Mouse (Mus musculus) forebrain, embryonic 14.5 days (tissue): Measurements from ENCODE around the gene Tacc3. TPM values are rescaled to one million over a fixed set of nuclear protein-coding genes. Genes with fewer than 3 reads are reported as not detected.

Experiments
- ATAC-seq: fragments of 200-750 bp; cut with Nextera tagmentation; 2 replicates; pipeline ENCODE4 v1.8.0; 2017; ENCODE audit warnings: mild to moderate bottlenecking, moderate library complexity
- DNase-seq: peaks from one replicate; pipeline ENCODE4 v3.0.0-alpha.2; 2015; ENCODE audit warnings: low spot score
- H3K27ac ChIP-seq: fragments of 300-500 bp; sonication (generic); 2 replicates; pipeline ENCODE4 v1.5.1; 2014; ENCODE audit warnings: low read depth, mild to moderate bottlenecking, control low read depth, low read length, moderate library complexity
- H3K27me3 ChIP-seq: fragments of 300-500 bp; sonication (generic); replicated peaks from 2 replicates; pipeline ENCODE4 v1.6.1; 2014; ENCODE audit warnings: low read length, control low read depth, mixed read lengths; ENCODE audit not compliant: control insufficient read depth, insufficient read depth
- H3K36me3 ChIP-seq: fragments of 300-500 bp; sonication (generic); 2 replicates; pipeline ENCODE4 v1.6.1; 2014; ENCODE audit warnings: low read length, control low read depth; ENCODE audit not compliant: control insufficient read depth, insufficient read depth
- H3K4me1 ChIP-seq: fragments of 300-500 bp; sonication (generic); 2 replicates; pipeline ENCODE4 v1.6.1; 2014; ENCODE audit warnings: antibody characterized with exemption, low read length, control low read depth; ENCODE audit not compliant: control insufficient read depth, insufficient read depth
- H3K4me2 ChIP-seq: fragments of 300-500 bp; sonication (generic); 2 replicates; pipeline ENCODE4 v1.6.1; 2014; ENCODE audit warnings: mild to moderate bottlenecking, control low read depth, low read length
- H3K4me3 ChIP-seq: fragments of 300-500 bp; sonication (generic); 2 replicates; pipeline ENCODE4 v1.5.1; 2014; ENCODE audit warnings: low read depth, low read length, control low read depth
- H3K9ac ChIP-seq: fragments of 300-500 bp; sonication (generic); 2 replicates; pipeline ENCODE4 v1.6.1; 2014; ENCODE audit warnings: mild to moderate bottlenecking, low read length, control low read depth, moderate library complexity
- H3K9me3 ChIP-seq: fragments of 300-500 bp; sonication (generic); replicated peaks from 2 replicates; pipeline ENCODE4 v1.6.1; 2016; ENCODE audit warnings: low read length, control low read depth, mixed read lengths; ENCODE audit not compliant: control insufficient read depth
- WGBS: fragments of 180-500 bp; shearing (Covaris S2); extraction: QIAGEN DNeasy Blood & Tissue Kit; methylation state at CpG from one replicate; pipeline ENCODE4 v1.1.7; 2014; 5-methylcytosine and 5-hydroxymethylcytosine counted together
- polyA plus RNA-seq: library from polyadenylated mRNA; unstranded; fragments of >200 nt; fragmentation: Nextera tagmentation; extraction: Ambion mirVana; gene quantifications from 2 replicates; pipeline ENCODE4 v1.2.1, GENCODE M21; 2014

The Tacc3 gene
- polyA plus RNA-seq, 1 experiment from 2014 or later = 98.2 TPM

DNA sequence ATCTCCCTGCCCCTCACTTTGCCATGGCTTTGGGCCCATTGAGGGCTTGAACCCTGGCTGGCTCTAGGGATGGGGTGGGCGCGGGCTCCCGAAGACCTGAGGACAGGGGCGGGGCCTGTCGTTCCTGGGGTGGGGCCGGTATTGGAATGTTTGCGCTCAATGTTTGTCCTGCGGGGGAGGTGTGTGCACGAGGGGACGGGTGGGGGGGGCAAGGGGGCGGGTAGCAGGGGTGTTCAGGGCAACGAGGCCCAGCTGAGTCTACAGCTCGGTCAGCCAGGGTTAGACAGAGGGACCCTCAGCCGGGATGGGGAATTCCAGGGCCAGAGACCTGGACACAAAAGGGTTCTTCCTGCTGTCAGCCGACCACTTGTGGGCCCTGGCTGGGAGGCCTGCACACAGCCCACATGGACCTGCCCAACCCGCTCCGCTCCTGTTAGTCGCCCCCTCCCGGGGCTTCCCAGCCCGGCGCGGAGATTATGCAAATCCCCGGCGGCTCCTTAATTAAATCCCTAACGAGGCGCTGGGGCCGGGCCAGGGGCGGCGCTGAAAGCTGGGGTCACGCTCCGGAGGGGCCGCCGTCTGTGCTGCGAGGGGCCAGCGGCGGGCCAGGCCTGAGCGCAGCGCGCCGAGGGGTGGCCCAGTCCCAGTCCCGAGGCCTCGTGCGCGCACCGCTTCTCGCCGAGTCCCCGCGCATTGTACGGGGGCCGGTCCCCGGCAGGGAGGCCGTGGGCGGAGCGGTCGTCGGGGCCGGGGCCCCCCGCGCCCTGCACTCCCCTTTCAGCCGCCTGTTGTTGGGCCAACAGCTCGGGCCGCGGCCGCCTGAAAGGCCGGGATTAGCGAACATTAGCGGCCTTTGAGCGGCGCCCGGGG, 37.2 kb downstream of the Tacc3 start:
- under 1% methylated on average over 70 of the region's 71 CpGs for WGBS
- Histone ChIP-seq H3K4me1 (peaks cover 62% of the 10 kb centered on the region), H3K9me3 (no peaks in the 10 kb centered on the region)

GRCm38 (mm10) chr5:33695718-33696121, 37.8 kb downstream of the Tacc3 start:
- H3K36me3 ChIP-seq = no peaks in the 10 kb centered on the region
- peak overlapping the region; percentile 90 for H3K27ac ChIP-seq
- peak overlapping the region; percentile 43 for H3K4me3 ChIP-seq
- under 1% methylated on average over 22 of the region's 24 CpGs for WGBS
- peaks cover 62% of the 10 kb centered on the region for H3K4me1 ChIP-seq
- no peaks in the 10 kb centered on the region for H3K27me3 ChIP-seq
- peak overlapping the region; percentile 65 for H3K9ac ChIP-seq
- DNase-seq (no peak), ATAC-seq (no peak; the same call in 1 of the 2 replicates)
- H3K9me3 ChIP-seq = no peaks in the 10 kb centered on the region
- H3K4me2 ChIP-seq = peak overlapping the region; percentile 83

More for the DNA sequence above, 37.2 kb downstream of the Tacc3 start:
- Histone ChIP-seq H3K4me3 (peak overlapping the region; percentile 43), H3K27me3 (no peaks in the 10 kb centered on the region), H3K4me2 (peak overlapping the region; percentile 83), H3K36me3 (no peaks in the 10 kb centered on the region), H3K27ac (peak overlapping the region; percentile 90), H3K9ac (peak overlapping the region; percentile 65)
- ATAC-seq (peak; percentile 81), DNase-seq (peak; percentile 91)

- H3K27ac ChIP-seq = peak overlapping the region; percentile 45; the same call in 1 of the 2 replicates
- no peaks in the 10 kb centered on the region for H3K9me3 ChIP-seq
- no peaks in the 10 kb centered on the region for H3K36me3 ChIP-seq
- H3K4me1 ChIP-seq = peaks cover 60% of the 10 kb centered on the region
- H3K4me3 ChIP-seq = no peak overlapping the region
- no peaks in the 10 kb centered on the region for H3K27me3 ChIP-seq
- WGBS = 34% methylated on average over 5 of the region's 5 CpGs
- no peak for ATAC-seq
- no peak overlapping the region for H3K4me2 ChIP-seq
- DNase-seq = no peak
- no peak overlapping the region for H3K9ac ChIP-seq
Measured at GRCm38 (mm10) chr5:33696430-33696829, 38.5 kb downstream of the Tacc3 start.

GRCm38 (mm10) chr5:33697534-33697933, 39.6 kb downstream of the Tacc3 start:
- Histone ChIP-seq H3K9ac (no peak overlapping the region), H3K4me1 (peaks cover 57% of the 10 kb centered on the region), H3K27ac (peak overlapping the region; percentile 70; the same call in 1 of the 2 replicates), H3K4me2 (peak overlapping the region; percentile 6; the same call in 1 of the 2 replicates), H3K27me3 (no peaks in the 10 kb centered on the region), H3K4me3 (no peak overlapping the region), H3K9me3 (no peaks in the 10 kb centered on the region), H3K36me3 (no peaks in the 10 kb centered on the region)
- DNase-seq (no peak), ATAC-seq (no peak)
- WGBS = 0% methylated on average over 1 of the region's 1 CpGs

GRCm38 (mm10) chr5:33697947-33698512, 40.1 kb downstream of the Tacc3 start:
- WGBS = 3% methylated on average over 13 of the region's 13 CpGs

GRCm38 (mm10) chr5:33698669-33699068, 40.7 kb downstream of the Tacc3 start:
- Histone ChIP-seq H3K9me3 (no peaks in the 10 kb centered on the region), H3K4me3 (no peak overlapping the region), H3K4me2 (no peak overlapping the region), H3K27me3 (no peaks in the 10 kb centered on the region), H3K4me1 (peaks cover 52% of the 10 kb centered on the region), H3K27ac (peak overlapping the region; percentile 70; the same call in 1 of the 2 replicates), H3K9ac (no peak overlapping the region), H3K36me3 (no peaks in the 10 kb centered on the region)
- ATAC-seq (no peak), DNase-seq (no peak)
- WGBS = 58% methylated on average over 5 of the region's 5 CpGs

More at GRCm38 (mm10) chr5:33697947-33698512, 40.1 kb downstream of the Tacc3 start:
- ATAC-seq = peak; percentile 78
- peaks cover 52% of the 10 kb centered on the region for H3K4me1 ChIP-seq
- no peaks in the 10 kb centered on the region for H3K36me3 ChIP-seq
- DNase-seq = peak; percentile 91
- H3K27me3 ChIP-seq = no peaks in the 10 kb centered on the region
- no peak overlapping the region for H3K9ac ChIP-seq
- peak overlapping the region; percentile 70; the same call in 1 of the 2 replicates for H3K27ac ChIP-seq
- no peaks in the 10 kb centered on the region for H3K9me3 ChIP-seq
- no peak overlapping the region for H3K4me3 ChIP-seq
- peak overlapping the region; percentile 6; the same call in 1 of the 2 replicates for H3K4me2 ChIP-seq

DNA sequence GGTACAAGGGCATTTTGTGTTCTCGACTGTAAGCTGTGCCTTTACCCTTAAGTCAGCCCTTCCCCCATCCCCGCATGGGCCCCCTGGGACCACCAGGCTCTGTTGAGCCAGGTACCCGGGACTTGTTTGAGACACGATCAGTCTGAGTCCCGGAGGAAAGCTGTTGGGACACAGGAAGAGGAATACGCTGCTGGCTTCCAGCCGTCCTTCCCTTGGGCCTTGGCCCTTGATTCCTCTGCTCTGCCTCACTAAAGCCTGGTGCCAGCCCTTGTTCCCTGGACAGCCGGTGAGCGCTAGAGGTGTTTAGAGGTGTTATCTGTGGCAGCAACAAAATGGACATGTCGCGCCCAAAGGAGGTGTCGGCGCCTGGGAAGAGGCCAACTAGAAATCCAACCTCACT, 42.1 kb downstream of the Tacc3 start:
- no peak for DNase-seq
- H3K9ac ChIP-seq = 0 out of 2 replicates have a peak overlapping the region, but pooled peaks have one; percentile 17
- peak overlapping the region; percentile 31; the same call in 1 of the 2 replicates for H3K27ac ChIP-seq
- peaks cover 57% of the 10 kb centered on the region for H3K4me1 ChIP-seq
- H3K4me3 ChIP-seq = no peak overlapping the region
- 40% methylated on average over 13 of the region's 13 CpGs for WGBS
- no peaks in the 10 kb centered on the region for H3K9me3 ChIP-seq
- no peaks in the 10 kb centered on the region for H3K36me3 ChIP-seq
- no peaks in the 10 kb centered on the region for H3K27me3 ChIP-seq
- ATAC-seq = no peak
- H3K4me2 ChIP-seq = no peak overlapping the region

DNA sequence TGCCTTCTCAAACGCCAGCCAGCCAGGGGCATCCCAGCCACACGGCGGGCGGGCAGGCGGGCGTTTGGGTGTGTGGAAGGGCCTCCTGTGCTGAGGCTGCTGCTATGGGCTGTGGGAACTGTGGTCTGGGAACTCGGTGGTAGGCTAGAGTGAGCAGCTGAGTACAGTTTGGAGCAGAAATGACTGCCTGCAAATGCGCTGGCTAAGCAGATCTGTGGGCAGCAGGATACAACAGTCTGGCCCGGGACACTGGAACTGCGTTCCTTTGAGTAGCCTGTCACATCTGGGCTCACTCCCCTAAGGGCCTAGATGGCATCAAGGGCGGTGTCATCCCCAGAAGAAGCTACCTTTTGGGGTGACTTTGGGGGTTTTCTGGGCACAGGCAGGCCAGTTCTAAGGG, 43.9 kb downstream of the Tacc3 start:
- no peaks in the 10 kb centered on the region for H3K36me3 ChIP-seq
- no peak overlapping the region for H3K27ac ChIP-seq
- H3K27me3 ChIP-seq = no peaks in the 10 kb centered on the region
- no peak overlapping the region for H3K4me2 ChIP-seq
- peaks cover 60% of the 10 kb centered on the region for H3K4me1 ChIP-seq
- ATAC-seq (no peak), DNase-seq (no peak)
- 78% methylated on average over 11 of the region's 11 CpGs for WGBS
- no peak overlapping the region for H3K9ac ChIP-seq
- no peaks in the 10 kb centered on the region for H3K9me3 ChIP-seq
- no peak overlapping the region for H3K4me3 ChIP-seq
